Mouse (Mus musculus) ES-Bruce4 (cell line): ENCODE data around the gene Sugct. TPM values are rescaled to one million over a fixed set of nuclear protein-coding genes. Genes with fewer than 3 reads are reported as not detected.

Experiments used
- H3K27ac ChIP-seq: 2 replicates; pipeline ENCODE4 v1.5.1; 2012; ENCODE audit warnings: low read length, inconsistent platforms; ENCODE audit not compliant: insufficient read depth
- H3K27me3 ChIP-seq: 2 replicates; pipeline ENCODE4 v1.6.1; 2012; ENCODE audit warnings: mild to moderate bottlenecking, low read length, inconsistent platforms; ENCODE audit not compliant: control insufficient read depth, poor library complexity, insufficient read depth, severe bottlenecking
- H3K36me3 ChIP-seq: 2 replicates; pipeline ENCODE4 v1.6.1; 2012; ENCODE audit warnings: inconsistent platforms, mild to moderate bottlenecking, low read length, moderate library complexity; ENCODE audit not compliant: control insufficient read depth, poor library complexity, insufficient read depth, severe bottlenecking
- H3K4me1 ChIP-seq: one replicate; pipeline ENCODE4 v1.8.1; 2011; ENCODE audit warnings: low read length; ENCODE audit not compliant: control insufficient read depth, insufficient read depth
- H3K4me3 ChIP-seq: 2 replicates; pipeline ENCODE4 v1.5.1; 2011; ENCODE audit warnings: low read depth, mild to moderate bottlenecking, low read length
- H3K9ac ChIP-seq: 2 replicates; pipeline ENCODE4 v1.6.1; 2012; ENCODE audit warnings: low read depth, mild to moderate bottlenecking, inconsistent platforms; ENCODE audit not compliant: poor library complexity, severe bottlenecking
- H3K9me3 ChIP-seq: replicated peaks from 2 replicates; pipeline ENCODE4 v1.6.1; 2012; ENCODE audit warnings: mild to moderate bottlenecking, low read length, inconsistent platforms; ENCODE audit not compliant: control insufficient read depth, poor library complexity, insufficient read depth, severe bottlenecking
- CTCF ChIP-seq: IDR thresholded peaks from one replicate; pipeline ENCODE4 v1.8.1; 2011; ENCODE audit warnings: low read depth, low read length
- EP300 ChIP-seq: IDR thresholded peaks from 2 replicates; pipeline ENCODE4 v1.6.1; 2011; ENCODE audit warnings: low read depth, low read length; ENCODE audit not compliant: insufficient read depth
- POLR2A ChIP-seq: IDR thresholded peaks from one replicate; pipeline ENCODE4 v1.8.1; 2011; ENCODE audit warnings: low read length; ENCODE audit not compliant: insufficient read depth
- polyA plus RNA-seq: library from polyadenylated mRNA; stranded (reverse); fragments of >200 nt; gene quantifications from 2 replicates; pipeline ENCODE4 v1.2.4, GENCODE M21; 2011; ENCODE audit warnings: low read depth; ENCODE audit not compliant: missing spikeins, insufficient read depth, insufficient read length

Sugct gene
- polyA plus RNA-seq, 1 experiment = 2.8 TPM

- H3K9ac ChIP-seq = no peak overlapping the region
- H3K36me3 ChIP-seq = no peaks in the 10 kb centered on the region
- H3K4me3 ChIP-seq = no peak overlapping the region
- no peak overlapping the region for H3K27ac ChIP-seq
- no peaks in the 10 kb centered on the region for H3K27me3 ChIP-seq
- no peaks in the 10 kb centered on the region for H3K9me3 ChIP-seq
- H3K4me1 ChIP-seq = no peaks in the 10 kb centered on the region
- TF ChIP-seq POLR2A (no peak), EP300 (no peak), CTCF (no peak)
These were observed 110.0 kb downstream of the Sugct start for GRCm38 (mm10) chr13:17585267-17585913.

- Histone ChIP-seq H3K9ac (no peak overlapping the region), H3K4me3 (no peak overlapping the region), H3K9me3 (no peaks in the 10 kb centered on the region), H3K27ac (no peak overlapping the region), H3K27me3 (no peaks in the 10 kb centered on the region), H3K36me3 (no peaks in the 10 kb centered on the region), H3K4me1 (no peaks in the 10 kb centered on the region)
- no peak for TF ChIP-seq EP300
- peak; percentile 64 for TF ChIP-seq CTCF
These were observed 110.5 kb downstream of the Sugct start for GRCm38 (mm10) chr13:17584804-17585203.

GRCm38 (mm10) chr13:17581684-17582083, 113.7 kb downstream of the Sugct start:
- H3K27ac ChIP-seq = no peak overlapping the region
- H3K4me1 ChIP-seq = no peaks in the 10 kb centered on the region
- no peak overlapping the region for H3K4me3 ChIP-seq
- peaks cover 4% of the 10 kb centered on the region for H3K9me3 ChIP-seq
- no peaks in the 10 kb centered on the region for H3K36me3 ChIP-seq
- TF ChIP-seq CTCF = no peak
- TF ChIP-seq EP300 = no peak
- TF ChIP-seq POLR2A = no peak
- H3K27me3 ChIP-seq = no peaks in the 10 kb centered on the region
- H3K9ac ChIP-seq = no peak overlapping the region

GRCm38 (mm10) chr13:17559357-17559756, 136.0 kb downstream of the Sugct start:
- Histone ChIP-seq H3K27ac (no peak overlapping the region), H3K9ac (no peak overlapping the region), H3K36me3 (no peaks in the 10 kb centered on the region), H3K4me3 (no peak overlapping the region), H3K9me3 (no peaks in the 10 kb centered on the region), H3K27me3 (no peaks in the 10 kb centered on the region), H3K4me1 (no peaks in the 10 kb centered on the region)
- TF ChIP-seq EP300 = no peak
- no peak for TF ChIP-seq POLR2A
- TF ChIP-seq CTCF = no peak

GRCm38 (mm10) chr13:17536341-17536740, 159.0 kb downstream of the Sugct start:
- H3K27me3 ChIP-seq = no peaks in the 10 kb centered on the region
- no peaks in the 10 kb centered on the region for H3K4me1 ChIP-seq
- TF ChIP-seq CTCF (no peak), EP300 (no peak), POLR2A (no peak)
- H3K9me3 ChIP-seq = 0 out of 2 replicates have a peak, but pooled peaks cover 7% of the 10 kb centered on the region
- no peak overlapping the region for H3K4me3 ChIP-seq
- H3K27ac ChIP-seq = no peak overlapping the region
- H3K36me3 ChIP-seq = no peaks in the 10 kb centered on the region
- no peak overlapping the region for H3K9ac ChIP-seq

- Histone ChIP-seq H3K4me3 (no peak overlapping the region), H3K27me3 (no peaks in the 10 kb centered on the region), H3K36me3 (no peaks in the 10 kb centered on the region), H3K9me3 (0 out of 2 replicates have a peak, but pooled peaks cover 7% of the 10 kb centered on the region), H3K27ac (no peak overlapping the region), H3K4me1 (no peaks in the 10 kb centered on the region), H3K9ac (no peak overlapping the region)
- TF ChIP-seq EP300 (no peak), POLR2A (no peak), CTCF (no peak)
These were observed 160.5 kb downstream of the Sugct start for GRCm38 (mm10) chr13:17534871-17535270.
